Mouse (Mus musculus) liver, embryonic 12.5 days (tissue): Measurements from ENCODE around the gene Slc25a22. TPM values are rescaled to one million over a fixed set of nuclear protein-coding genes. Genes with fewer than 3 reads are reported as not detected.

Experiments used
- ATAC-seq: fragments of 200-750 bp; cut with Nextera tagmentation; 2 replicates; pipeline ENCODE4 v1.8.0; 2017; ENCODE audit warnings: moderate number of reproducible peaks, mild to moderate bottlenecking, moderate library complexity
- H3K27ac ChIP-seq: fragments of 300-500 bp; sonication (generic); 2 replicates; pipeline ENCODE4 v1.5.1; 2016; ENCODE audit warnings: mild to moderate bottlenecking
- H3K27me3 ChIP-seq: fragments of 300-500 bp; sonication (generic); replicated peaks from 2 replicates; pipeline ENCODE4 v1.6.1; 2016; ENCODE audit warnings: mild to moderate bottlenecking, moderate library complexity
- H3K36me3 ChIP-seq: fragments of 300-500 bp; sonication (generic); 2 replicates; pipeline ENCODE4 v1.6.1; 2016; ENCODE audit warnings: mild to moderate bottlenecking, moderate library complexity
- H3K4me1 ChIP-seq: fragments of 300-500 bp; sonication (generic); 2 replicates; pipeline ENCODE4 v1.6.1; 2016
- H3K4me2 ChIP-seq: fragments of 300-500 bp; sonication (generic); 2 replicates; pipeline ENCODE4 v1.6.1; 2016; ENCODE audit warnings: mild to moderate bottlenecking, moderate library complexity
- H3K4me3 ChIP-seq: fragments of 300-500 bp; sonication (generic); 2 replicates; pipeline ENCODE4 v1.5.1; 2016; ENCODE audit warnings: mild to moderate bottlenecking, moderate library complexity
- H3K9ac ChIP-seq: fragments of 300-500 bp; sonication (generic); 2 replicates; pipeline ENCODE4 v1.6.1; 2016; ENCODE audit warnings: mild to moderate bottlenecking, moderate library complexity
- H3K9me3 ChIP-seq: fragments of 300-500 bp; sonication (generic); replicated peaks from 2 replicates; pipeline ENCODE4 v1.6.1; 2016; ENCODE audit warnings: mild to moderate bottlenecking, moderate library complexity
- WGBS: fragments of 180-500 bp; shearing (Covaris S2); methylation state at CpG from one replicate; pipeline ENCODE4 v1.1.7; 2016; ENCODE audit not compliant: insufficient replicate concordance; 5-methylcytosine and 5-hydroxymethylcytosine counted together
- polyA plus RNA-seq: library from polyadenylated mRNA; unstranded; fragments of >200 nt; fragmentation: Nextera tagmentation; extraction: Ambion mirVana; gene quantifications from 2 replicates; pipeline ENCODE4 v1.2.1, GENCODE M21; 2016

Gene Slc25a22
- 26.0 and 27.1 TPM in 2 replicates for polyA plus RNA-seq

GRCm38 (mm10) chr7:141437178-141438120 is at the start of gene Slc25a22:
TSS of gene Slc25a22 (minus strand) at chr7:141437892.
- H3K36me3 ChIP-seq, result peaks cover 64% of the 10 kb centered on the region
- H3K9me3 ChIP-seq, result no peaks in the 10 kb centered on the region
- H3K4me3 ChIP-seq, result peak within 1 kb of the TSS; percentile 65
- H3K9ac ChIP-seq, result peak within 1 kb of the TSS; percentile 74
- peak within 1 kb of the TSS; percentile 96 for H3K4me2 ChIP-seq
- no peaks in the 10 kb centered on the region for H3K27me3 ChIP-seq
- H3K4me1 ChIP-seq, result peaks cover 77% of the 10 kb centered on the region
- peak; percentile 74 for ATAC-seq
- 7% methylated on average over 53 of the region's 53 CpGs for WGBS
- H3K27ac ChIP-seq, result peak within 1 kb of the TSS; percentile 71

GRCm38 (mm10) chr7:141487141-141487540 is 49.4 kb upstream of the Slc25a22 start:
- WGBS, result 76% methylated on average over 7 of the region's 7 CpGs
- Histone ChIP-seq H3K9me3 (no peaks in the 10 kb centered on the region), H3K4me3 (no peak overlapping the region), H3K36me3 (peaks cover 47% of the 10 kb centered on the region), H3K4me2 (no peak overlapping the region), H3K4me1 (peaks cover 20% of the 10 kb centered on the region), H3K9ac (no peak overlapping the region), H3K27ac (no peak overlapping the region), H3K27me3 (peaks cover 17% of the 10 kb centered on the region)
- ATAC-seq, result no peak

GRCm38 (mm10) chr7:141486239-141486638 is 48.5 kb upstream of the Slc25a22 start:
- Histone ChIP-seq H3K9ac (no peak overlapping the region), H3K4me3 (no peak overlapping the region), H3K27ac (no peak overlapping the region), H3K9me3 (no peaks in the 10 kb centered on the region), H3K4me2 (no peak overlapping the region), H3K27me3 (peaks cover 26% of the 10 kb centered on the region), H3K36me3 (peaks cover 38% of the 10 kb centered on the region), H3K4me1 (peaks cover 23% of the 10 kb centered on the region)
- no peak for ATAC-seq
- 83% methylated on average over 1 of the region's 1 CpGs for WGBS

GRCm38 (mm10) chr7:141485606-141486005 is 47.9 kb upstream of the Slc25a22 start:
- peaks cover 24% of the 10 kb centered on the region for H3K4me1 ChIP-seq
- H3K27ac ChIP-seq, result no peak overlapping the region
- ATAC-seq, result no peak
- H3K9me3 ChIP-seq, result no peaks in the 10 kb centered on the region
- no peak overlapping the region for H3K4me3 ChIP-seq
- 83% methylated on average over 2 of the region's 2 CpGs for WGBS
- H3K36me3 ChIP-seq, result peaks cover 35% of the 10 kb centered on the region
- no peak overlapping the region for H3K4me2 ChIP-seq
- H3K9ac ChIP-seq, result no peak overlapping the region
- H3K27me3 ChIP-seq, result peaks cover 31% of the 10 kb centered on the region

- Histone ChIP-seq H3K4me2 (no peak overlapping the region), H3K4me1 (peaks cover 28% of the 10 kb centered on the region), H3K36me3 (peaks cover 34% of the 10 kb centered on the region), H3K27ac (no peak overlapping the region), H3K9me3 (no peaks in the 10 kb centered on the region), H3K4me3 (no peak overlapping the region), H3K9ac (no peak overlapping the region), H3K27me3 (peaks cover 31% of the 10 kb centered on the region)
- ATAC-seq, result no peak
- 78% methylated on average over 2 of the region's 2 CpGs for WGBS
Observed at GRCm38 (mm10) chr7:141485186-141485585, 47.5 kb upstream of the Slc25a22 start.

- H3K4me2 ChIP-seq, result no peak overlapping the region
- H3K4me1 ChIP-seq, result peaks cover 30% of the 10 kb centered on the region
- peaks cover 28% of the 10 kb centered on the region for H3K36me3 ChIP-seq
- H3K27ac ChIP-seq, result no peak overlapping the region
- H3K4me3 ChIP-seq, result no peak overlapping the region
- no peak overlapping the region for H3K9ac ChIP-seq
- H3K9me3 ChIP-seq, result no peaks in the 10 kb centered on the region
- peaks cover 31% of the 10 kb centered on the region for H3K27me3 ChIP-seq
- ATAC-seq, result no peak
- whole genome bisulfite sequencing, result 73% methylated on average over 5 of the region's 5 CpGs
Observed at GRCm38 (mm10) chr7:141484186-141485120, 46.8 kb upstream of the Slc25a22 start.

GRCm38 (mm10) chr7:141483114-141483653 is 45.5 kb upstream of the Slc25a22 start:
- Histone ChIP-seq H3K9ac (no peak overlapping the region), H3K27me3 (peaks cover 31% of the 10 kb centered on the region), H3K27ac (no peak overlapping the region), H3K4me3 (no peak overlapping the region), H3K4me1 (peaks cover 36% of the 10 kb centered on the region), H3K4me2 (no peak overlapping the region; the same call in 1 of the 2 replicates), H3K9me3 (no peaks in the 10 kb centered on the region), H3K36me3 (peaks cover 30% of the 10 kb centered on the region)
- 73% methylated on average over 6 of the region's 6 CpGs for WGBS
- ATAC-seq, result no peak

- no peak overlapping the region for H3K27ac ChIP-seq
- 47% methylated on average over 11 of the region's 11 CpGs for WGBS
- peaks cover 42% of the 10 kb centered on the region for H3K4me1 ChIP-seq
- H3K4me2 ChIP-seq, result peak overlapping the region; percentile 90
- H3K9me3 ChIP-seq, result no peaks in the 10 kb centered on the region
- peaks cover 31% of the 10 kb centered on the region for H3K27me3 ChIP-seq
- H3K4me3 ChIP-seq, result peak overlapping the region; percentile 55
- H3K36me3 ChIP-seq, result peaks cover 25% of the 10 kb centered on the region
- peak overlapping the region; percentile 62 for H3K9ac ChIP-seq
- ATAC-seq, result 0 out of 2 replicates have a peak, but pooled peaks have one; percentile 3
Observed at GRCm38 (mm10) chr7:141482531-141483024, 44.9 kb upstream of the Slc25a22 start.

- Histone ChIP-seq H3K36me3 (peaks cover 22% of the 10 kb centered on the region), H3K4me1 (peaks cover 50% of the 10 kb centered on the region), H3K9me3 (no peaks in the 10 kb centered on the region), H3K4me3 (peak overlapping the region; percentile 55), H3K27me3 (peaks cover 31% of the 10 kb centered on the region), H3K4me2 (peak overlapping the region; percentile 90), H3K9ac (peak overlapping the region; percentile 62), H3K27ac (no peak overlapping the region)
- no peak for ATAC-seq
- WGBS, result 3% methylated on average over 81 of the region's 81 CpGs
Observed at GRCm38 (mm10) chr7:141481498-141482401, 44.1 kb upstream of the Slc25a22 start.

GRCm38 (mm10) chr7:141480842-141481497 is 43.3 kb upstream of the Slc25a22 start:
- Histone ChIP-seq H3K9ac (no peak overlapping the region), H3K27me3 (peaks cover 31% of the 10 kb centered on the region), H3K4me1 (peaks cover 58% of the 10 kb centered on the region), H3K36me3 (peaks cover 16% of the 10 kb centered on the region; the same call in 1 of the 2 replicates), H3K4me3 (no peak overlapping the region), H3K9me3 (no peaks in the 10 kb centered on the region), H3K27ac (no peak overlapping the region), H3K4me2 (peak overlapping the region; percentile 90)
- WGBS, result 11% methylated on average over 10 of the region's 10 CpGs
- peak; percentile 56 for ATAC-seq
